Comparison of ENCODE assay signal across 8 mouse cellular contexts in the genomic region with DNA sequence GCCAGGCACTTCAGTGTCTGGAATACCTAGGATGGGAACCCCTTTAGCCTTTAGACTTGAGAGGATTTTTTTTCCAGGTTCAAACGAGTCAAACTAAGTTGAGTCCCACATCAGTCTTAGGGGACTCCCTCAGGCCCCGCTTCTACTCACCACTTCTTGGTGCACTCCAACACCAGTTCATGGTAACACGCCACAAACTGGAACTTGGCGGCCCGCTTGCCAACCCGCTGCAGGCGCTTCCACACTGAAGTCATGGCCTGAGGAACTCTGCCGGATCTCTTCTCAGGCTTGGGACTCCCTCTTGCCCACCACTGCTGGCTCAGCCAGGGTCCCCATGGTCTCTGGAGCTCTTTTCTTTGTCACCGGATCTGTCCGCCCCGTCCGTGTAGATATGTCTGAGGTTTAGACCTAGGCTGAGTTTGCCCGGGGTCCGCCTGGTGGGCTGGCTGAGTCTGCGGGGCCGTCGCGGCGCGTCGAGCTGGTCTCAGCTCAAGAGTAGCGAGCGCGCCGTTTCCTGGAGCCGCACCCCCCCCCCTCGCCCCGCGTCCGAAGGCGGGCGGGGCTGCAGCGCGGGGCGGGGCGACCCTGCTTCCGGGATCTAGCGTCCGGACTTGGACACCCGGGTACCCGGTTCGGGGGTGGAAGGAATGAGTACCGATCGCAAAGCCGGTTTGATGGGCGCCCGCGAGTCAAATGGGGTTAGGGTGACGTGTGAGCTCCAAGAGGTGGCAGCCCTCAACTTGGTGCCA. TPM values are rescaled to one million over a fixed set of nuclear protein-coding genes. Genes with fewer than 3 reads are reported as not detected.
DNase-seq lines count a peak whose midpoint lies in the region; ATAC-seq and TF ChIP-seq lines count a peak whose summit lies in the region.

A gene (minus strand): TSS at position 551 of the 749 bp plus-strand sequence.

- no peak for TF ChIP-seq CTCF in bone marrow, adult 2 months (IDR thresholded peaks at IDR 0.05; ENCODE audit: control insufficient read depth, insufficient read depth, low read length)
- no peak; the same call in 1 of the 2 replicates for TF ChIP-seq CTCF in thymus, adult 2 months (IDR thresholded peaks at IDR 0.05; ENCODE audit: borderline replicate concordance, control insufficient read depth, extremely low read depth, insufficient read depth, low read length, poor library complexity)

- ATAC-seq in limb, embryonic 12.5 days (ENCODE audit: insufficient number of reproducible peaks, insufficient read depth, low FRiP score, low TSS enrichment, low read depth), result no peak
- ATAC-seq in midbrain, embryonic 13.5 days, result no peak

- peaks cover 10% of the 10 kb centered on the region for H3K4me1 ChIP-seq in bone marrow, adult 2 months (ENCODE audit: control insufficient read depth, insufficient read depth, low read length)
- peaks cover 60% of the 10 kb centered on the region for H3K4me1 ChIP-seq in limb, embryonic 12.5 days (replicated peaks)
- peaks cover 58% of the 10 kb centered on the region for H3K4me1 ChIP-seq in midbrain, embryonic 13.5 days (replicated peaks)
- H3K4me1 ChIP-seq in thymus, adult 2 months (replicated peaks; ENCODE audit: control insufficient read depth, insufficient read depth, low read length), result peaks cover 52% of the 10 kb centered on the region

- no peaks in the 10 kb centered on the region for H3K27me3 ChIP-seq in limb, embryonic 12.5 days
- no peaks in the 10 kb centered on the region for H3K27me3 ChIP-seq in midbrain, embryonic 13.5 days
- no peaks in the 10 kb centered on the region for H3K27me3 ChIP-seq in thymus, adult 2 months (ENCODE audit: control insufficient read depth, insufficient read depth, low read length)

- peak within 1 kb of the TSS; percentile 88 for H3K4me3 ChIP-seq in bone marrow, adult 2 months (replicated peaks; ENCODE audit: control insufficient read depth, low read depth, low read length)
- H3K4me3 ChIP-seq in limb, embryonic 12.5 days (replicated peaks), result peak within 1 kb of the TSS; percentile 96
- peak within 1 kb of the TSS; percentile 95 for H3K4me3 ChIP-seq in midbrain, embryonic 13.5 days (replicated peaks)
- peak within 1 kb of the TSS; percentile 59 for H3K4me3 ChIP-seq in thymus, adult 2 months (ENCODE audit: control insufficient read depth, insufficient read depth, low read length)

- H3K36me3 ChIP-seq in limb, embryonic 12.5 days, result peaks cover 56% of the 10 kb centered on the region
- peaks cover 50% of the 10 kb centered on the region for H3K36me3 ChIP-seq in midbrain, embryonic 13.5 days
- peaks cover 8% of the 10 kb centered on the region for H3K36me3 ChIP-seq in thymus, adult 2 months (ENCODE audit: control insufficient read depth, insufficient read depth, low read length)

- no peaks in the 10 kb centered on the region for H3K9me3 ChIP-seq in limb, embryonic 12.5 days
- no peaks in the 10 kb centered on the region for H3K9me3 ChIP-seq in midbrain, embryonic 13.5 days

- peak within 1 kb of the TSS; percentile 63 for H3K9ac ChIP-seq in limb, embryonic 12.5 days (replicated peaks)
- H3K9ac ChIP-seq in midbrain, embryonic 13.5 days (replicated peaks), result peak within 1 kb of the TSS; percentile 68

- DNase-seq in embryo, embryonic 11 days, result peak; percentile 74
- no peak for DNase-seq in embryo, embryonic 9.5 days (ENCODE audit: extremely low spot score)
- peak; percentile 84 for DNase-seq in gastrocnemius, postnatal 25 days
- DNase-seq in induced T-regulatory cell, adult 2 months (ENCODE audit: low read depth), result peak; percentile 90
- peak; percentile 75 for DNase-seq in thymus, adult 2 months

- H3K4me2 ChIP-seq in limb, embryonic 12.5 days, result peak within 1 kb of the TSS; percentile 98
- H3K4me2 ChIP-seq in midbrain, embryonic 13.5 days (replicated peaks), result peak within 1 kb of the TSS; percentile 97

- under 1% methylated on average over 49 of the region's 49 CpGs for WGBS in bone marrow, adult 2 months
- WGBS in limb, embryonic 12.5 days, result 13% methylated on average over 49 of the region's 49 CpGs
- WGBS in midbrain, embryonic 13.5 days, result 17% methylated on average over 41 of the region's 49 CpGs
- 1% methylated on average over 49 of the region's 49 CpGs for WGBS in thymus, adult 2 months

- TF ChIP-seq POLR2A in bone marrow, adult 2 months (IDR thresholded peaks at IDR 0.05; ENCODE audit: borderline replicate concordance, control insufficient read depth, low read depth, low read length), result peak; percentile 93; the same call in 1 of the 2 replicates
- no peak for TF ChIP-seq POLR2A in thymus, adult 2 months (IDR thresholded peaks at IDR 0.05; ENCODE audit: control insufficient read depth, extremely low read depth, insufficient read depth, low read length, poor library complexity)

- peak within 1 kb of the TSS; percentile 97 for H3K27ac ChIP-seq in bone marrow, adult 2 months (ENCODE audit: control insufficient read depth, insufficient read depth, low read depth, low read length, poor library complexity)
- peak within 1 kb of the TSS; percentile 76 for H3K27ac ChIP-seq in limb, embryonic 12.5 days
- H3K27ac ChIP-seq in midbrain, embryonic 13.5 days, result no peak within 1 kb of the TSS
- peak within 1 kb of the TSS; percentile 44 for H3K27ac ChIP-seq in thymus, adult 2 months (ENCODE audit: control insufficient read depth, insufficient read depth, low read length)

RNA-seq across cellular contexts. Expression of the gene that starts here (rescaled TPM):
- 130 and 224 TPM in 2 replicates for polyA plus RNA-seq in bone marrow, adult 2 months (2011; ENCODE audit: insufficient read depth, insufficient read length, low replicate concordance, missing spikeins)
- total RNA-seq in gastrocnemius, postnatal 25 days (2021), result 100 to 1,000 TPM; 241 to 266 TPM
- 15.9 and 16.5 TPM in 2 replicates for polyA plus RNA-seq in limb, embryonic 12.5 days (2016; fragmentation: Nextera tagmentation; extraction: Ambion mirVana)
- polyA plus RNA-seq in midbrain, embryonic 13.5 days (2015; fragmentation: Nextera tagmentation; extraction: Ambion mirVana), result 8.9 and 10.5 TPM in 2 replicates
- polyA plus RNA-seq in thymus, adult 2 months (2012; rRNA removed), result 55.6 and 61.8 TPM in 2 replicates
